Mouse (Mus musculus): Measurements from ENCODE around the gene Epx.

GRCm38 (mm10) chr11:87816707-87817442 is 58.5 kb downstream of the Epx start:
- TF ChIP-seq CTCF (IDR thresholded peaks at IDR 0.05; ENCODE audit: low read depth) (peak; percentile 81), EP300 (IDR thresholded peaks at IDR 0.05; ENCODE audit: low read depth) (no peak)
